ENCODE assay signal across 11 mouse cellular contexts in genomic region chr12:33235314-33235713, GRCm38 (mm10).
"Had no signal": no experiment of that assay in that cellular context is flagged by ENCODE, and none has a peak within 500 bp of the region (broad histone marks: within the 10 kb centered on the region; RNA-seq: fewer than 3 reads in every experiment).

No protein-coding gene starts in this region.

- H3K9me3 ChIP-seq: kidney, embryonic 15.5 days; limb, embryonic 10.5 days; liver, embryonic 15.5 days; midbrain, embryonic 13.5 days; neural tube, embryonic 12.5 days had no signal

- H3K27me3 ChIP-seq: kidney, embryonic 15.5 days; liver, embryonic 15.5 days; midbrain, embryonic 13.5 days; neural tube, embryonic 12.5 days had no signal

- H3K27ac ChIP-seq: kidney, embryonic 15.5 days; limb, embryonic 10.5 days; liver, embryonic 15.5 days; midbrain, embryonic 13.5 days; neural tube, embryonic 12.5 days had no signal

- H3K9ac ChIP-seq: kidney, embryonic 15.5 days; liver, embryonic 15.5 days; midbrain, embryonic 13.5 days; neural tube, embryonic 12.5 days had no signal

- H3K4me1 ChIP-seq: liver, embryonic 15.5 days had no signal

- H3K4me3 ChIP-seq: kidney, embryonic 15.5 days; limb, embryonic 10.5 days; liver, embryonic 15.5 days; midbrain, embryonic 13.5 days; neural tube, embryonic 12.5 days had no signal

- DNase-seq: kidney, adult 18-20 months; right cerebral cortex, postnatal 4 days; spleen, adult 18-20 months; thymus, adult 18-20 months; thymus, postnatal 14 days had no signal

- H3K36me3 ChIP-seq: kidney, embryonic 15.5 days; limb, embryonic 10.5 days; liver, embryonic 15.5 days; midbrain, embryonic 13.5 days; neural tube, embryonic 12.5 days had no signal

- H3K4me2 ChIP-seq: kidney, embryonic 15.5 days; liver, embryonic 11.5 days; liver, embryonic 15.5 days; midbrain, embryonic 13.5 days; neural tube, embryonic 12.5 days had no signal
